Mouse (Mus musculus) ES-CJ7 (cell line): ENCODE results near the gene Prr18.
A peak's percentile ranks its signal among the peaks of the same experiment; 100 is the strongest.

Source experiments
- DNase-seq: peaks from one replicate; pipeline ENCODE4 v3.0.0; 2011; ENCODE audit warnings: low read depth, low spot score

Prr18 gene

GRCm38 (mm10) chr17:8388463-8388862 lies 51.2 kb downstream of the Prr18 start:
- DNase-seq: peak; percentile 84

GRCm38 (mm10) chr17:8388990-8389789 lies 51.9 kb downstream of the Prr18 start:
- peak; percentile 58 for DNase-seq

DNA sequence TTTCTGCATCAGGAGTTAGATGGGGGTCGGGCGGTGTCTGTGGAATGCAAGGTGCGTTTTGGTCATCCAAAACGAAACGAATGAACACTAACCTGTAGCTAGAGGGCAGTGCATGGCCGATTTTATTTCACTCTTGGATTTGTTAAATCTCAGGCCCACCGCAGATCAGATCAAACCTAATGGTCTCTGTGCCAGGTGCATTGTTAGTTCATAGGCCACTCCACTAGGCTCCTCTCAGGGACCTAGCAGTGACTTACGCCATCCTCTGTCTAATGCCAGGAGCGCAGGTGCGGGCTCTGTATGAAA lies 52.5 kb downstream of the Prr18 start:
- DNase-seq: no peak

DNA sequence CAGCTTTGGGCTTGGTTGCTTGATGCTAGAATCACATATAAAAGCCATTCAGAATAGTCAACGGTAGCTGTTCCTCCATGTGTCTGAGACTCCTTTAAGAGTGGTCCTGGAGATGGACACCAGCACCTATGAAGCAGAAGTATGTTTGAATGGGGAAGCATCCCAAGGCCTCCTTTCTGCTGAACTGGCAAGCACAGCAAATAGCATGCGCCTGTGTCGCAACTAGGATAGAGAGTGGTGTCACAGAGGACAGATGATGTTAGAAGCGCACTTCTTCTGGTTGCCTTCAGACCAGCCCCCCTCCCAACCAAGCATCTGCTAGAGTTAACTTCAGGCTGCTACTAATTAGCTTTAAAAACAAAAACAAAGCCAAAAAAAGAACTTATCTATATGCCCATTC lies 53.2 kb downstream of the Prr18 start:
- DNase-seq: no peak
